Mouse (Mus musculus) fibroblast of lung, adult 2 months (primary cell): ENCODE measurements at regions not wholly inside any gene's neighbourhood (a gene's known extent, or its start where the extent isn't known, plus 50 kb on each side); places are given as distances from the start of the nearest gene placed in this dataset.

Experiments
- DNase-seq: peaks from one replicate; pipeline ENCODE4 v3.0.0-alpha.2; 2011; ENCODE audit warnings: low read depth

GRCm38 (mm10) chr3:34761783-34762182 is 111.6 kb downstream of the Sox2 start:
- no peak for DNase-seq

GRCm38 (mm10) chr3:34764559-34764958 is 114.4 kb downstream of the Sox2 start:
- no peak for DNase-seq

GRCm38 (mm10) chr3:34765151-34765550 is 114.9 kb downstream of the Sox2 start:
- no peak for DNase-seq

GRCm38 (mm10) chr3:34769818-34770217 is 119.6 kb downstream of the Sox2 start:
- no peak for DNase-seq

GRCm38 (mm10) chr3:34770271-34770670 is 120.1 kb downstream of the Sox2 start:
- no peak for DNase-seq

GRCm38 (mm10) chr3:34772035-34772434 is 121.8 kb downstream of the Sox2 start:
- DNase-seq, result no peak

- DNase-seq, result peak; percentile 4
Measured at GRCm38 (mm10) chr3:34773678-34774425, 123.6 kb downstream of the Sox2 start.

GRCm38 (mm10) chr3:34781770-34782169 is 131.6 kb downstream of the Sox2 start:
- no peak for DNase-seq

GRCm38 (mm10) chr3:34783398-34783797 is 133.2 kb downstream of the Sox2 start:
- DNase-seq, result peak; percentile 4

- no peak for DNase-seq
Measured at GRCm38 (mm10) chr3:34787211-34787610, 137.0 kb downstream of the Sox2 start.

- no peak for DNase-seq
Measured at GRCm38 (mm10) chr3:34795103-34795983, 145.1 kb downstream of the Sox2 start.

GRCm38 (mm10) chr3:34795984-34796266 is 145.7 kb downstream of the Sox2 start:
- DNase-seq, result no peak

GRCm38 (mm10) chr3:34808833-34809232 is 158.6 kb downstream of the Sox2 start:
- no peak for DNase-seq

GRCm38 (mm10) chr3:34811753-34812152 is 161.5 kb downstream of the Sox2 start:
- no peak for DNase-seq

GRCm38 (mm10) chr3:34813046-34813625 is 162.9 kb downstream of the Sox2 start:
- no peak for DNase-seq

GRCm38 (mm10) chr3:34825036-34825435 is 174.8 kb downstream of the Sox2 start:
- DNase-seq, result no peak

GRCm38 (mm10) chr3:34826396-34826795 is 176.2 kb downstream of the Sox2 start:
- DNase-seq, result no peak

GRCm38 (mm10) chr3:34828453-34829206 is 178.4 kb downstream of the Sox2 start:
- no peak for DNase-seq

- DNase-seq, result no peak
Measured at GRCm38 (mm10) chr3:34836741-34837267, 186.6 kb downstream of the Sox2 start.

- DNase-seq, result no peak
Measured at GRCm38 (mm10) chr3:34837644-34838332, 187.6 kb downstream of the Sox2 start.

GRCm38 (mm10) chr3:34860877-34861649 is 210.9 kb downstream of the Sox2 start:
- no peak for DNase-seq
